Mouse (Mus musculus) kidney, adult 2 months (tissue): Measurements from ENCODE around the gene Snapc2.

Experiments used
- CTCF ChIP-seq: fragments of 200-500 bp; conservative IDR thresholded peaks from 2 replicates; pipeline ENCODE4 v1.5.1; 2011; ENCODE audit warnings: low read depth, mild to moderate bottlenecking, control low read depth, low read length, moderate library complexity, mixed read lengths; ENCODE audit not compliant: insufficient read depth, insufficient read length
- POLR2A ChIP-seq: fragments of 200-500 bp; IDR thresholded peaks from one replicate; pipeline ENCODE4 v1.6.1; 2011; ENCODE audit warnings: low read depth, low read length, control low read depth

DNA sequence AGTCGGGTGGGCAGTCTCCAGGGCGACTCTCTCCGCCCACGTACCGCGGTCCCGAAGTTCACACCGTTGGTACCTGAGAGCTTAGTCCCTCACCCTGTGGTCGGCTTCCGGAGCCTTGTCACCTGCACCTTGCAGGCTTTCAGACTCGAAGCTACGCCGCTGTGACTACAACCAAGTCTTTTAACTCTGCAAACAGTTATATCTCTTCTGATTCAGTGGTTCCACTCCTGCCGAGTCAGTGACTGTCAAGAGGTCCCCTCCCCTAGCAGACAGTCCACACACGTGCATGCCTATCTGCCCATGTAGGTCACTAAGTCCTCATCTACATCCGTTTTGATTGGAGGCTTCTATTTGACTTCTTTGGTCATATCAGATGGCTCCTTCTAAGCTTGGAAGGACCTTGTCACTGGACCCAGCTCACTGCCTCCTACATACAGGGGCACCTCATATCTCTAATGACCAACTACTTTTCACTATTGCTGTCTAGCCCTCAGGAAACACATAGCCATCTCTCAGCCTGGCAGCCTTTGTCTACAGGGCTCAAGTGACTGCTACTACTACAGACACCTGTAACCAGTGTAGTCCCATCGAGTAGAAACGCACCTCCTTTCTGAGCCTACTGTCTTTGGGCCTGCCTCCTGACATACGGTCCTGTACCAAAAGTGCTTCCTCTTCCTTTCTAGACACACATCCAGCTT is 13.5 kb upstream of the Snapc2 start:
- TF ChIP-seq CTCF, result no peak
- no peak for TF ChIP-seq POLR2A
